Mouse (Mus musculus) ovary, postnatal 36 days (tissue): Measurements from ENCODE around the gene Gm13057.
"Not testable (repeated sequence)": the region's sequence is repeated elsewhere in the genome, so short reads cannot be mapped to it uniquely, and the experiment has no call there.

Source experiments
- DNase-seq: peaks from one replicate; pipeline ENCODE4 v3.0.0; 2022; ENCODE audit warnings: low spot score, mixed read lengths

Gene Gm13057

GRCm38 (mm10) chr4:143551400-143551799 is at the start of gene Gm13057, which contains the start of gene BC080695:
Gm13057 (plus strand) TSS chr4:143551709.
BC080695 (plus strand) TSS chr4:143551700.
- not testable (repeated sequence) for DNase-seq

GRCm38 (mm10) chr4:143511043-143511442 is 40.5 kb upstream of the Gm13057 start, which contains the start of gene Gm13043:
Gm13043 (plus strand) TSS chr4:143511343.
- DNase-seq, result no peak

GRCm38 (mm10) chr4:143535654-143536053 is 15.9 kb upstream of the Gm13057 start, which contains the start of gene Gm13040:
Gm13040 (plus strand) TSS chr4:143535954.
- DNase-seq, result not testable (repeated sequence)
